24 mouse cellular contexts compared by ENCODE assay signal in the genomic region with DNA sequence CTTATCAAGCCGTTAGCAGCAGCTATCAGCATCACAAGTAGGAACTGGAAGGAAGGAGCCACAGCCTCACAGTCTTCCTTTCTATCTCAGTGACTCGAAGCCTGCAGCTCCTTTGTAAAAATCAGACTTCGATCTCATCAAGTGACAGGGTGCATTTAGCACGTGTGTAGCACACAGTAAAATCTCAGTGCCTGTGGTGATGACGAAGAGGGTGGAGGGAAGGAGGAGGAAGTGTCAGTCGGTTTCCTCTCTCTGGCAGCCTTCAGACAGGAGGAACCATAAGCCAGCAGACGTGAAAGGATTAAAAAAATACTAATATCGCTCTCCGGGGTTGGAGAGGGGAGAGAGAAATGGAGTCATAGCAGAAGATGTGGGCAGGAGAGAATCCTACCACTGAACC.
A peak's percentile ranks its signal among the peaks of the same experiment; 100 is the strongest.
DNase-seq lines count a peak whose midpoint lies in the region; ATAC-seq and TF ChIP-seq lines count a peak whose summit lies in the region.
"Had no signal": no experiment of that assay in that cellular context is flagged by ENCODE, and none has a peak within 500 bp of the region (broad histone marks: within the 10 kb centered on the region; RNA-seq: fewer than 3 reads in every experiment).

No protein-coding gene starts in this region.

- no peaks in the 10 kb centered on the region for H3K27me3 ChIP-seq in thymus, adult 2 months (ENCODE audit: control insufficient read depth, insufficient read depth, low read length)
- H3K27me3 ChIP-seq in midbrain, embryonic 10.5 days (ENCODE audit: low read depth, poor library complexity, severe bottlenecking), result peaks cover 5% of the 10 kb centered on the region; the same call in 1 of the 2 replicates
- H3K27me3 ChIP-seq: embryonic facial prominence, embryonic 15.5 days; midbrain, embryonic 13.5 days; neural tube, embryonic 13.5 days; Patski had no signal

- H3K4me1 ChIP-seq in thymus, adult 2 months (replicated peaks; ENCODE audit: control insufficient read depth, insufficient read depth, low read length), result peaks cover 13% of the 10 kb centered on the region
- H3K4me1 ChIP-seq in midbrain, embryonic 10.5 days, result peaks cover under 1% of the 10 kb centered on the region; the same call in 1 of the 2 replicates
- H3K4me1 ChIP-seq: midbrain, embryonic 13.5 days had no signal

- TF ChIP-seq POLR2A in thymus, adult 2 months (IDR thresholded peaks at IDR 0.05; ENCODE audit: control insufficient read depth, extremely low read depth, insufficient read depth, low read length, poor library complexity), result no peak

- ATAC-seq in erythroblast, adult 5-6 weeks (replicated peaks; ENCODE audit: low FRiP score, poor library complexity, severe bottlenecking), result no peak
- ATAC-seq: hindbrain, embryonic 16.5 days; intestine, postnatal 0 days; midbrain, embryonic 13.5 days; Patski had no signal

- H3K9me3 ChIP-seq in midbrain, embryonic 10.5 days (replicated peaks), result no peaks in the 10 kb centered on the region; the same call in 1 of the 2 replicates
- H3K9me3 ChIP-seq: embryonic facial prominence, embryonic 15.5 days; heart, embryonic 10.5 days; midbrain, embryonic 13.5 days; neural tube, embryonic 13.5 days had no signal

- TF ChIP-seq CTCF in thymus, adult 2 months (IDR thresholded peaks at IDR 0.05; ENCODE audit: borderline replicate concordance, control insufficient read depth, extremely low read depth, insufficient read depth, low read length, poor library complexity), result no peak

- H3K36me3 ChIP-seq in thymus, adult 2 months (ENCODE audit: control insufficient read depth, insufficient read depth, low read length), result no peaks in the 10 kb centered on the region
- no peaks in the 10 kb centered on the region for H3K36me3 ChIP-seq in midbrain, embryonic 10.5 days
- H3K36me3 ChIP-seq: embryonic facial prominence, embryonic 15.5 days; heart, embryonic 10.5 days; midbrain, embryonic 13.5 days; neural tube, embryonic 13.5 days had no signal

- no peak overlapping the region for H3K27ac ChIP-seq in thymus, adult 2 months (ENCODE audit: control insufficient read depth, insufficient read depth, low read length)
- no peak overlapping the region for H3K27ac ChIP-seq in midbrain, embryonic 10.5 days (replicated peaks)
- H3K27ac ChIP-seq: embryonic facial prominence, embryonic 15.5 days; heart, embryonic 10.5 days; macrophage; midbrain, embryonic 13.5 days; neural tube, embryonic 13.5 days had no signal

- no peak overlapping the region for H3K4me3 ChIP-seq in thymus, adult 2 months (ENCODE audit: control insufficient read depth, insufficient read depth, low read length)
- H3K4me3 ChIP-seq in midbrain, embryonic 10.5 days, result no peak overlapping the region
- H3K4me3 ChIP-seq: embryonic facial prominence, embryonic 15.5 days; heart, embryonic 10.5 days; midbrain, embryonic 13.5 days; neural tube, embryonic 13.5 days had no signal

- 8% methylated on average over 9 of the region's 9 CpGs for WGBS in thymus, adult 2 months
- WGBS in midbrain, embryonic 10.5 days, result 73% methylated on average over 9 of the region's 9 CpGs

- DNase-seq in thymus, adult 2 months, result peak; percentile 8
- DNase-seq in thymus, postnatal 25 days, result no peak
- peak; percentile 23 for DNase-seq in T-cell, adult 2 months (ENCODE audit: low spot score)
- peak; percentile 21 for DNase-seq in induced T-regulatory cell, adult 2 months (ENCODE audit: low read depth)
- no peak for DNase-seq in layer of hippocampus, adult 18-20 months (ENCODE audit: low spot score in 2 of 2)
- no peak for DNase-seq in midbrain, embryonic 10.5 days (ENCODE audit: low spot score)
- DNase-seq: adrenal gland, adult 2 months; B cell, adult 2 months; cerebellum, adult 8-10 months; cerebellum, postnatal 36 days; heart, postnatal 4 days; kidney, postnatal 25 days; layer of hippocampus, postnatal 36 days; retina, postnatal 1 day; right cerebral cortex, postnatal 25 days had no signal

Comparison
In these comparisons a context has a peak if more than half of its experiments do, and no peak if none do; other contexts are left out.
1. DNase-seq: peak in thymus, adult 2 months (single experiment), T-cell, adult 2 months (single experiment) and induced T-regulatory cell, adult 2 months (single experiment); none in thymus, postnatal 25 days (single experiment), layer of hippocampus, adult 18-20 months (0 of 2) and midbrain, embryonic 10.5 days (single experiment).